Mouse (Mus musculus) lung, postnatal 0 days (tissue): ENCODE results near the gene Golph3l. TPM values are rescaled to one million over a fixed set of nuclear protein-coding genes. Genes with fewer than 3 reads are reported as not detected.

Source experiments
- ATAC-seq: fragments of 200-750 bp; cut with Nextera tagmentation; 2 replicates; pipeline ENCODE4 v1.8.0; 2017; ENCODE audit warnings: moderate library complexity
- DNase-seq: peaks from one replicate; pipeline ENCODE4 v3.0.0-alpha.2; 2016; ENCODE audit warnings: low spot score
- H3K27ac ChIP-seq: fragments of 300-500 bp; sonication (generic); 2 replicates; pipeline ENCODE4 v1.5.1; 2014; ENCODE audit warnings: antibody characterized with exemption, mild to moderate bottlenecking, low read length, mixed read lengths
- H3K27me3 ChIP-seq: fragments of 300-500 bp; sonication (generic); replicated peaks from 2 replicates; pipeline ENCODE4 v1.6.1; 2014; ENCODE audit warnings: low read length, mixed read lengths; ENCODE audit not compliant: insufficient read depth
- H3K36me3 ChIP-seq: fragments of 300-500 bp; sonication (generic); 2 replicates; pipeline ENCODE4 v1.6.1; 2014; ENCODE audit warnings: low read length, mixed read lengths; ENCODE audit not compliant: insufficient read depth
- H3K4me1 ChIP-seq: fragments of 300-500 bp; sonication (generic); 2 replicates; pipeline ENCODE4 v1.6.1; 2014; ENCODE audit warnings: antibody characterized with exemption, low read depth, low read length, mixed read lengths; ENCODE audit not compliant: insufficient read depth
- H3K4me2 ChIP-seq: fragments of 300-500 bp; sonication (generic); replicated peaks from 2 replicates; pipeline ENCODE4 v1.6.1; 2014; ENCODE audit warnings: low read depth, mild to moderate bottlenecking, low read length, moderate library complexity, mixed read lengths
- H3K4me3 ChIP-seq: fragments of 300-500 bp; sonication (generic); 2 replicates; pipeline ENCODE4 v1.5.1; 2014; ENCODE audit warnings: low read depth, low read length
- H3K9ac ChIP-seq: fragments of 300-500 bp; sonication (generic); replicated peaks from 2 replicates; pipeline ENCODE4 v1.6.1; 2014; ENCODE audit warnings: low read depth, mild to moderate bottlenecking
- H3K9me3 ChIP-seq: fragments of 300-500 bp; sonication (generic); 2 replicates; pipeline ENCODE4 v1.6.1; 2016; ENCODE audit warnings: low read length, mixed read lengths
- CTCF ChIP-seq: IDR thresholded peaks from 2 replicates; pipeline ENCODE4 v1.5.1; 2016; ENCODE audit warnings: antibody characterized with exemption, mild to moderate bottlenecking
- EP300 ChIP-seq: IDR thresholded peaks from 2 replicates; pipeline ENCODE4 v1.6.1; 2016; ENCODE audit warnings: antibody characterized with exemption, mild to moderate bottlenecking, control low read depth
- WGBS: fragments of 180-500 bp; shearing (Covaris S2); extraction: QIAGEN DNeasy Blood & Tissue Kit; methylation state at CpG from one replicate; pipeline ENCODE4 v1.1.7; 2014; 5-methylcytosine and 5-hydroxymethylcytosine counted together
- polyA plus RNA-seq: library from polyadenylated mRNA; unstranded; fragments of >200 nt; fragmentation: Nextera tagmentation; extraction: Ambion mirVana; gene quantifications from 2 replicates; pipeline ENCODE4 v1.2.1, GENCODE M21; 2015

The Golph3l gene
- polyA plus RNA-seq, 1 experiment from 2014 or later, result 23.1 TPM

DNA sequence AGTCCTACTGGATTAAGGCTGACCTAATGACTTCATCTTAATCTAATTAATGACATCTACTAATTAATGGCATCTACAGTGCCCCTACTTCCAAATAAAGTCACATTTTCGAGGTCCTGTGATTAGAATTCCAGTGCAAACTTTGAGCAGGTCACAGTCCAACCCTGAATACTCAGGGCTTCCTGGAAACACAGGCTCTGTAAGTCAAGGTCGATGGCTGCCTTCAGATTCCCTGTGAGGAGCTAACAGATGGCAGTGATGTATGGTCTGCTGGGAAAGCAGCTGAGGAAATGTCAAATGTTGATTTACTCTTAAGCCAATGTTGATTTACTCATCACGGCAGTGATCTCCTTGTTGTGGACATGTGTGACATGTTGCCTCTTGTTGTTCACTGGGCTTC lies 34.7 kb upstream of the Golph3l start:
- no peaks in the 10 kb centered on the region for H3K27me3 ChIP-seq
- no peaks in the 10 kb centered on the region for H3K4me1 ChIP-seq
- no peak for DNase-seq
- H3K4me3 ChIP-seq, result no peak overlapping the region
- no peak for ATAC-seq
- no peak overlapping the region for H3K9ac ChIP-seq
- no peaks in the 10 kb centered on the region for H3K9me3 ChIP-seq
- WGBS, result 25% methylated on average over 3 of the region's 3 CpGs
- TF ChIP-seq CTCF (no peak), EP300 (no peak)
- H3K27ac ChIP-seq, result no peak overlapping the region
- no peak overlapping the region for H3K4me2 ChIP-seq
- no peaks in the 10 kb centered on the region for H3K36me3 ChIP-seq

DNA sequence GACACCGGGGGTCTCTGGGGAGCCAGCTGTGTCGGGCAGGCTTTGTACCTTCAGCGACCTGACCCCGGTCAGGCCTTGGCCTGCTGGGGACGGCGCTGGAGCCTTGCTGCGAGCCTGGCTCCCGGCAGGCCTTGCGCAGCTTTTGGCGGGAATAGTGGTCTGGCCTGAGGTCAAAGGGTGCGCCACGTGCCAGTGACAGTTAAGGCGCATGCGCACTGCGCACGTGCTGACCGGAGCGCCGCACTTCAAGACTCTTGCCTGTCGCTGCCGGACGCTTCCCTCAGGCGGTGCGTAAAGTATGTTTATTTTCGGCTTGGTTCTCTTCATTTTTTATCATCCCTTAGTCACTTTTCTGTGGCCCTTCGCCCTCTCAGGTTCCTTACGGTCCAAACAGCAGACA lies 29.3 kb upstream of the Golph3l start, which contains the start of gene Hormad1:
Hormad1 (plus strand) TSS at position 241 of the 400 bp plus-strand sequence.
- DNase-seq (no peak), ATAC-seq (no peak)
- Histone ChIP-seq H3K9me3 (no peaks in the 10 kb centered on the region), H3K36me3 (no peaks in the 10 kb centered on the region), H3K4me3 (no peak within 1 kb of the TSS), H3K27me3 (no peaks in the 10 kb centered on the region), H3K9ac (no peak within 1 kb of the TSS), H3K27ac (no peak within 1 kb of the TSS), H3K4me2 (no peak within 1 kb of the TSS), H3K4me1 (no peaks in the 10 kb centered on the region)
- WGBS, result 85% methylated on average over 27 of the region's 27 CpGs
- TF ChIP-seq CTCF, result no peak
- no peak for TF ChIP-seq EP300

DNA sequence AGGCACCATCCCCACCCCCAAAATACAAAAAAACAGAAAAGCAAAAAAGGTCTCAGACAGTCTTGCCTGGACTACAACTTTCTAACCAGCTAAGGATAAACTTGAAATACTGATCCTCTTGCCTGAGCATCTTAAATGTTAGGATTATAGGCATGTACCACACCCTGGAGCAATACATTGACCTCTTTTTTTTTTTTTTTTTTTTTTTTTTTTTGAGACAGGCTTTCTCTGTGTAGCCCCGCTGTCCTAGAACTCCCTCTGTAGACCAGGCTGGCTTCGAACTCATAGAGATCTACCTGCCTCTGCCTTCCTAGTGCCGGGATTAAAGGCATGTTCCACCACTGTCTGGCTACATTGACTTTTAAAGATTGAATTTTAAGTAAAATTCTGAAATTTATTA lies 28.0 kb upstream of the Golph3l start:
- 88% methylated on average over 3 of the region's 3 CpGs for WGBS
- no peak for ATAC-seq
- no peak for DNase-seq
- Histone ChIP-seq H3K27ac (no peak overlapping the region), H3K36me3 (no peaks in the 10 kb centered on the region), H3K27me3 (no peaks in the 10 kb centered on the region), H3K4me1 (no peaks in the 10 kb centered on the region), H3K9ac (no peak overlapping the region), H3K4me3 (no peak overlapping the region), H3K4me2 (no peak overlapping the region), H3K9me3 (no peaks in the 10 kb centered on the region)
- TF ChIP-seq CTCF, result no peak
- TF ChIP-seq EP300, result no peak

DNA sequence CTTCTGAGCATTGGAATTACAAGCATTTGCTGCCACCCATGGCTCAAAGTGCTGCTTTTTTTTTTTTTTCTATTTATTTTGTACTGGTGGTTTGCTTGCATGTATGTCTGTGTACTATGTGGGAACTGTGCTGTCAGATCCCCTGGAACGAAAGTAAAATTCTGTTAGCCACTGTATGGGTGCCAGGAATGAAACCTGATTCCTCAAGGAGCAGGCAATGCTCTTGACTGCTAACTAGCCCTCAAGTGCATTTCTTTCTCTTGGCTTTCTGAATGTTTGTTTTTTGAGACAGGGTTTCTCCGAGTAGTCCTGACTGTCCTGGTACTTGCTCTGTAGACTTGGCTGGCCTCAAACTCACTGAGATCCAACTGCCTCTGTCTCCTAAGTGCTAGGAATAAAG lies 26.9 kb upstream of the Golph3l start:
- Histone ChIP-seq H3K4me2 (no peak overlapping the region), H3K27ac (no peak overlapping the region), H3K4me3 (no peak overlapping the region), H3K36me3 (no peaks in the 10 kb centered on the region), H3K4me1 (no peaks in the 10 kb centered on the region), H3K9me3 (no peaks in the 10 kb centered on the region), H3K27me3 (no peaks in the 10 kb centered on the region), H3K9ac (no peak overlapping the region)
- DNase-seq (peak; percentile 56), ATAC-seq (peak; percentile 38)
- 36% methylated on average over 2 of the region's 2 CpGs for WGBS
- TF ChIP-seq CTCF (no peak), EP300 (no peak)

DNA sequence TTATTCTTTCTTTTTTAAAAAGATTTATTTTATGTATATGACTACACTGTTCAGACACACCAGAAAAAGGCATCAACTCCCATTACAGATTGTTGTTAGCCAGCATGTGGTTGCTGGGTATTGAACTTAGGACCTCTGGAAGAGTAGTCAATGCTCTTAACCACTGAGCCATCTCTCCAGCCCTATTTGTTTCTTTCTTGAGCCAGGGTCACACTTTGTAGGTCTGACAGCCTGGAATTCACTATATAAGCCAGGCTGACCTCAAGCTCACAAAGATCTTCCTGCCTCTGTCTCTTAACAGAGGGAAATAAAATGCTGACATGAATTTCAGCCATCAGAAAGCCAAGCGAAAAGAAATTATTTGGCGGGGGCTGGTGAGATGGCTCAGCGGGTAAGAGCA lies 19.1 kb upstream of the Golph3l start:
- Histone ChIP-seq H3K4me1 (no peaks in the 10 kb centered on the region), H3K27me3 (no peaks in the 10 kb centered on the region), H3K36me3 (no peaks in the 10 kb centered on the region), H3K4me2 (no peak overlapping the region), H3K27ac (no peak overlapping the region), H3K9ac (no peak overlapping the region), H3K4me3 (no peak overlapping the region), H3K9me3 (no peaks in the 10 kb centered on the region)
- 93% methylated on average over 3 of the region's 3 CpGs for WGBS
- ATAC-seq (no peak), DNase-seq (no peak)
- no peak for TF ChIP-seq CTCF
- no peak for TF ChIP-seq EP300

DNA sequence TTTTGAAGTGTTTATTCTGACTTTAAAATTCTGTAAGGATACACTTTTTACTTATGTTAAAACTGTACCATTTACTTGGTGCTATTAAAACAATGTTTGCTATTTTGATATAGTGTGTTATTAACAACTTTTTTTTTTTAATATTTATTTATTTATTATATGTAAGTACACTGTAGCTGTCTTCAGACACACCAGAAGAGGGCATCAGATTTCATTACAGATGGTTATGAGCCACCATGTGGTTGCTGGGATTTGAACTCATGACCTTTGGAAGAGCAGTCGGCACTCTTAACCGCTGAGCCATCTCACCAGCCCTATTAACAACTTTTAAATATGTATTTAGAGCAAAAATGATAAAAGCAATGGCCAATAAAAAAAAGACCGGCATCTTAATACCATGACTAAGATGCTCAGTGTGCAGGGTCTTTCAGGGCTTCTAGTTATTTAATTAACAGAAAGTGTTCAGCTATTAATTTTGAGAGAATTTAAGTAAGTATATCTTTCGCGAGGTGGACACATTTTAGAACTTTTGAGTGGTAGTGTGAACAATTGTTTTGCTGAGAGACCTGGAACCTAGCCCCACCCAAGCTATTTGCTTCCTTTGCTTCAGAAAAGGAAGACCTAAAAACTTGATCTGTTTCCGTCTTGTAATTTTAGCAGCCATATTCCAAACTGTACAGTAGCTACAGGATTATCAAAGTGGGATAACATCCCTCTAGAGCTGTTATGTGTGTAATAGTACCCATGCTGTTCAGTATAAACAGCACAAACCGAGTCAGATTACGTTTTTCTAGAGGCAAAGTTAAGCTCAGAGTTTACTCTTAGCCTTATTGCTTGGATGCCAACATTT lies 755 bp upstream of the Golph3l start:
- WGBS, result 43% methylated on average over 8 of the region's 8 CpGs
- no peak overlapping the region for H3K9ac ChIP-seq

More for the DNA sequence above, 755 bp upstream of the Golph3l start:
- Histone ChIP-seq H3K4me1 (no peaks in the 10 kb centered on the region), H3K9me3 (no peaks in the 10 kb centered on the region), H3K4me3 (peak overlapping the region; percentile 55), H3K4me2 (peak overlapping the region; percentile 49), H3K27ac (no peak overlapping the region), H3K36me3 (peaks cover 3% of the 10 kb centered on the region; the same call in 1 of the 2 replicates), H3K27me3 (no peaks in the 10 kb centered on the region)
- no peak for ATAC-seq
- DNase-seq, result peak; percentile 6
- no peak for TF ChIP-seq CTCF
- no peak; the same call in 1 of the 2 replicates for TF ChIP-seq EP300
